Mouse (Mus musculus) hematopoietic stem cell, adult 5-6 weeks (primary cell): ENCODE measurements around the gene OR5BS1P. TPM values are rescaled to one million over a fixed set of nuclear protein-coding genes. Genes with fewer than 3 reads are reported as not detected.
"Not testable (repeated sequence)": the region's sequence is repeated elsewhere in the genome, so short reads cannot be mapped to it uniquely, and the experiment has no call there.

ENCODE experiments used
- ATAC-seq, 2 experiments: fragments of 125-278 bp in 1 of 2; replicated peaks in 1 of 2; 2 replicates each; pipeline ENCODE4 v1.8.0; 2016 to 2017; ENCODE audit warnings: inconsistent platforms in 2 of 2, mild to moderate bottlenecking in 2 of 2, moderate number of reproducible peaks in 2 of 2, low read depth in 1 of 2, moderate TSS enrichment in 1 of 2; ENCODE audit not compliant: low FRiP score in 2 of 2, poor library complexity in 2 of 2, severe bottlenecking in 2 of 2, insufficient read depth in 1 of 2, low TSS enrichment in 1 of 2
- total RNA-seq: library from RNA; stranded (forward); fragments of 172-1452, 232-1000 nt; gene quantifications from 2 replicates; pipeline ENCODE4 v1.2.3, GENCODE M21; 2017

Gene OR5BS1P
- total RNA-seq = not detected in 2 replicates

- no peak for ATAC-seq
Measured at GRCm38 (mm10) chr15:98469596-98469995, at the start of gene OR5BS1P. TSS of gene OR5BS1P (plus strand) at chr15:98469896.

- ATAC-seq = no peak
Measured at GRCm38 (mm10) chr15:98420897-98421296, 48.8 kb upstream of the OR5BS1P start.

DNA sequence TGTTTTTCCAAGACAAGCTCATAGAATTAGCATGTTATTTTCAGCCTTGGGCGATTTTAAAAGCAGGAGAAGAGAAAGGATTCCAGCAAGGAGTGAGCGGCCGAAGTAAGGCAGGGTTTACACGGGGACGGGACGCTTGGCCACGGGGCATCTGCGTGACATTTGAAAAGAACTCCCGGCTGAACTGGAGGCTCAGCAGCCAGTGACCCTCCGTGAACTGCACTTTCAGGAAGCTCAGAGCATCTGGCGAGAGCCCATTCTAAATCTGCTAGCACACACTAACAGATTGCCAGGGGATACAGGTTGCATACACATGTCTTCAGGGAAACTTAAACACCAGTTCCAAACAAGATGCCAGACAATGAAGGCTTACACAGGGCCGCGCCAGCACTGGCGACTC is 45.4 kb upstream of the OR5BS1P start:
- no peak for ATAC-seq

- ATAC-seq = no peak
Measured at GRCm38 (mm10) chr15:98424753-98425152, 44.9 kb upstream of the OR5BS1P start.

GRCm38 (mm10) chr15:98425188-98425587 is 44.5 kb upstream of the OR5BS1P start:
- no peak for ATAC-seq

DNA sequence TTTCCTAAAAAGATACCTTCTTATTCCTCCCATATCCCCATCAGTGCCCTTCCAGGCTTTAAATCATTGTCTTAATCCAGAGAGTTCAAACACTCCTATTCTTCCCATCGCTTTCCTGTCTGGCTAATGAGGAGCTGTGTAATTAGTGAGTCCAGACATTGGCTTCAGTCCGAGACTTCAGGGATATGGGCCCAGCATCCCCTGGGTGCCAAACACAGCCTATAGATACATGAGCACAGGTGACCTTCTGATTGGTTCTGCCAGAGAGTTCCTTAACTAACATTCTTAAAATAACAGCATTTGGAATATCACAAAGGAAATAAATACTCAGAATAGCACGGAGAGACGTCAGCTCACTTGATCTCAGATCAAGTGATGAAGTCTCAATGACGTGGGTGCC is 38.8 kb upstream of the OR5BS1P start, which contains the start of gene Olfr282:
TSS of gene Olfr282 (plus strand) at position 301 of the 400 bp plus-strand sequence.
- not testable (repeated sequence) for ATAC-seq

GRCm38 (mm10) chr15:98444561-98444960 is 25.1 kb upstream of the OR5BS1P start:
- ATAC-seq = no peak

GRCm38 (mm10) chr15:98448521-98448920 is 21.2 kb upstream of the OR5BS1P start:
- ATAC-seq = no peak

- no peak for ATAC-seq
Measured at GRCm38 (mm10) chr15:98452288-98452687, 17.4 kb upstream of the OR5BS1P start, which contains the start of gene Olfr281. TSS of gene Olfr281 (plus strand) at chr15:98452588.

DNA sequence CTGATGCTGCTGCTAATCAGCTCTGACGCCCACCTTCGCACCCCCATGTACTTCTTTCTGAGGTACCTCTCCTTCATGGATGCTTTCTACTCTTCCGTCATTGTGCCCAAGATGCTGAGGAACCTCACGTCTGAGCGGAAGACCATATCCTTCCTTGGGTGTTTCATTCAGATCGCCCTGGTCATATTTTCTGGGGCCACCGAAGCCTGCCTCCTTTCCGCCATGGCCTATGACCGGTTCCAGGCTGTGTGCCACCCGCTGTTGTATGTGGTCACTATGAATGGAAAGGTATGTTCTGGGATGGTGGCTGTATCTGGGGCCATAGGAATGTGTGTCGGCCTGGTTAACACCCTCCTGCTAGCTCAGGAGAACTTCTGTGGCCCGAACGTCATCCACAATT is 1.8 kb downstream of the OR5BS1P start:
- no peak for ATAC-seq

DNA sequence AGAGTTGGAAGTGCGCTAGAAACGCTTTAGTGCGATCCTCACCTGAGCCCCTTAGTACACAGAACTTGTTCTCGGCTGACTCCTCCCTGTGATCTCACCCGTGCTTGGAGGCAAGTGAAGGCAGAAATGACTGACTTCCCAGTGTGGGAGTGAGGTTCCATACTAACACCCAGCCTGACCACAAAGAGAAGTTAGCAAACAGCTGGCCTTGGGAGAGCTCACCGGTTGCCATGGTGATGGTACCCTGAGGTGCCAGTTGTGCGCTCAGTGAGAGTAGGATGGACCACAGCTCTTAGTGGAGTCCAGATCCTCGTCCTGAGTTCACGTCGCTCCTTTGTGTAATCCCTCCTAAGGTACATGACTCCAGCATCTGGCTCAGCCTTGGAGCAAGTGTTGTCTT is 5.3 kb downstream of the OR5BS1P start:
- no peak for ATAC-seq

DNA sequence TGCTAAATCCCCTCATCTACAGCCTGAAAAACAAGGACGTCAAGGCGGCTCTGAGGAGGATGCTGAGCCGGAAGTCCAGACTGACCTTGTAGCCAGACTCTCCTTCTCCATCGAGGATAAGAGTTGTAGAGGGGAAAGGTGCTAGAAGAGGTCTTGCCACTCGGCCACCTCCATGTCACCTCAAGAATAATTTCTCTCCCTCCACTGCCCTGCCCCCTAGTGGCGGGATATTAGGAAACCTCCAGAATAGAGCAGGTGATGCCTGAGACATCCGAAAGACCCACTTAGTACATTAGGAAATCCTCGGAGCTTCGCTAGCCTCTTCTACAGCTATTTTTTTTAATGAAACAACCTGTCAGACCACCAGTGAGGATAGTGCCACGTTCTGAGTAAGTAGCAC is 5.7 kb downstream of the OR5BS1P start:
- no peak; a peak in 2 of 4 replicates for ATAC-seq

DNA sequence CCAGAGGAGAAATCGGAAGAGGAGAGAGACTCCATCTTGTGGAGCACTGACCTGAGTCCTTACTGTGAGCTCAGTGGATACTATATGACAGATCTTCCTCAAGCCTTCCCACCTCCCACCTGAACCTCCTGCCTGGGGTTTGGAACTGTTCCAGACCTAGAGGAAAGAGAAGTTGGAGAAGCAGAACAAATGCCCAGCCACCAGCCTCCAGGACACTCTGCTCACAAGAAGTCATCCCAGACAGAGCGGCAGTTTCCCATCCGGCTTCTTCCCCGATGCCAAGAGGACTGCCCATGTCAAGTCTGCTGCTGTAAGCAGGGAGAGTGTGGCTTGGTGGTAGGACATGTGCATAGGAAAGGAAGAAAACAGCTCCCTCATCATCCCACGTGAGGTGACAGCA is 6.6 kb downstream of the OR5BS1P start:
- ATAC-seq = no peak

DNA sequence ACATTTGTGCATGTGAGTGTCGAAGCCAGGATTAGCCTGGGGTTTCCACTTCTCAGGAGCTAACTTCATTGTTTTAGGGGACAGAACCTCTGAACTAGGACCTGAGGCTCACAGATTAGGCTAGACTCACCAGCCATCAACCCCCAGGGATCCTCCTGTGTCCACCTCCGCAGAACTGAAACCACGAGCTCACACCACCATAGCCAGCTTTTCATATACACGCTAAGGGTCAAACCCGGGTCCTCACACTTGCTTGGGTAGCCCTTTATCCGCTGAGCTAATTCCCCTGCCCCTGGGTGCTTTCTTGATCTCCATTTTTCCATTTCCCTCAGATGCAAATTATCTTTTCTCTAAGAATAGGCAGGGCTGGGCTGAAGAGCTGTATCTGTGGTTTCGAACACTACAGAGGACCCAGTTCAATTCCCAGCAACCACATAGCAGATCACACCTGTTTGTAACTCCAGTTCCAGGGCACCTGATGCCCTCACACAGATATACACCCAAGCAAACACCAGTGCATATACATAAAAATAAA is 9.9 kb downstream of the OR5BS1P start:
- no peak for ATAC-seq

- no peak for ATAC-seq
Measured at GRCm38 (mm10) chr15:98482701-98483100, 13.0 kb downstream of the OR5BS1P start, which contains the start of gene Lalba. TSS of gene Lalba (minus strand) at chr15:98482721.

- peak; percentile 27 to 66 for ATAC-seq
Measured at GRCm38 (mm10) chr15:98483907-98484886, 14.5 kb downstream of the OR5BS1P start.

DNA sequence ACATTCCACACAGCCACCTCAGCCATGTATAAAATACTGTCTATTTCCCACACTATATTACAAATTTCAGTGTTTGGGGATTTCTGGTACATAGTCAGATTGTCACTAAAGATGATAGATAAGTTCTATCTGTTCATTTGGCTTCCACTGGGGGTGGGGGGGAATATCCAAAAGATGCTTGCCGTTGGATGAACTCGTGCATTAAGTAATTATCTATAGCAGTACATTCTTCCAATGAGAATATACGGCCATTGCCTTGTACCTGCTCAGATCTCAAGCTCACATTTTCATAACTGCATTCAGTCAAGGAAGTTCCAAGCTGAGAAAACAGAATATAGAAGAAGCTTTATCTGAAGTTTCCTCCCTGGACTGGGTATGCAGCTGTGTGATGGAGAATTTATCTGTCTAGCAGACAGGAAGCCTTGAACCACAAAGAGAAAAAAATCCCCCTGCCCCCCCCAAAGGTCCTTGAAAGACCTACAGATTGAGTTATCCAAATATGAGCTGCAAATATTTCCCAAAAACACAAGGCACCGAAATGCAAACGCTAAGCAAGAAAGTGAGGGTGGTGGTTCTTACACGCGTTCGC is 16.8 kb downstream of the OR5BS1P start:
- no peak for ATAC-seq

GRCm38 (mm10) chr15:98491332-98491731 is 21.6 kb downstream of the OR5BS1P start:
- ATAC-seq = no peak
